Mouse (Mus musculus): Measurements from ENCODE around the gene Caln1. TPM values are rescaled to one million over a fixed set of nuclear protein-coding genes. Genes with fewer than 3 reads are reported as not detected.

Gene Caln1
- total RNA-seq, 2 experiments from 2014 or later, result not detected

- no peak for ATAC-seq (replicated peaks; ENCODE audit: low FRiP score, poor library complexity, severe bottlenecking)
Measured at GRCm38 (mm10) chr5:130672588-130672987, 303.3 kb downstream of the Caln1 start.

GRCm38 (mm10) chr5:130673092-130673491 lies 303.8 kb downstream of the Caln1 start:
- ATAC-seq (replicated peaks; ENCODE audit: low FRiP score, poor library complexity, severe bottlenecking), result no peak

DNA sequence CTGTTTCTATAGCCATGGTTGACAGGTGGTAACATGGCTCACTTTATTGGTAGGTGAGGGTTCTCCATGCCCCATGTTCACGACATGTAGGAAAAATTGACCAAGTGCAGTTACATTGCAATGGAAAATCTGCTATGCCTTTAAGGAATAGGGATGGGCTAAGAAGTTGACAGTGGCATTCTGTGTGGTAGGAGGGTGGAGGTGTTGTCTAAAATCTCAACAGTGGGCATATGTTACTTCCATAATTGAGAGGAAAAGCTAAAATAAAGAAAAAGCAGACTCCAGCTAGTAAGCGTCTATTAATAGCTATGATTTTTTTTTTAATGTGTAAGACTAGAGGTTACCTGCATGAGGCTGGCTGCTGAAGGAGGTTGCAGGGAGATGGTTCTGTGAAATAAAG lies 308.6 kb downstream of the Caln1 start:
- no peak for ATAC-seq (replicated peaks; ENCODE audit: low FRiP score, poor library complexity, severe bottlenecking)

- no peak for ATAC-seq (replicated peaks; ENCODE audit: low FRiP score, poor library complexity, severe bottlenecking)
Measured at GRCm38 (mm10) chr5:130685911-130686658, 316.8 kb downstream of the Caln1 start.

GRCm38 (mm10) chr5:130688385-130689138 lies 319.3 kb downstream of the Caln1 start:
- ATAC-seq (replicated peaks; ENCODE audit: low FRiP score, poor library complexity, severe bottlenecking), result no peak

DNA sequence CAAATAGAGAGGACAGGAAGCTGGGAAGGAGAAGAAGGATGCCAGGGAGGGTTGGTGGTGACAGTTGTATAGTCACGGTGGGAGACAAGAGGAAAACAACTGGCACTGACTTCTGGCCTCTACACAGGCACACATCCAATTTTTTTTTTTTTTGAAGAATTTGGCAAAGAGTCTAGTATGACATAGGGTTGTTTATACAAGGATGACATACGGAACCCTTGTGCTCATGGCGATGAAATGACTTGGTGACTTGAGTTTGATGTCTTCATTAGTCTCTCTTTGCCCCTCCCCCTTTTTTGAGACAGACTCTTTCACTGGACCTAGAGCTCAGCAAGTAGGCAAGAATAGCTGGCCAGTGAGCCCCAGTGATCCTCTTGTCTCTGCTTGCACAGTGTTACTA lies 322.1 kb downstream of the Caln1 start:
- no peak for ATAC-seq (replicated peaks; ENCODE audit: low FRiP score, poor library complexity, severe bottlenecking)

- no peak for ATAC-seq (replicated peaks; ENCODE audit: low FRiP score, poor library complexity, severe bottlenecking)
Measured at GRCm38 (mm10) chr5:130699476-130699875, 330.2 kb downstream of the Caln1 start.

- ATAC-seq (replicated peaks; ENCODE audit: low FRiP score, poor library complexity, severe bottlenecking), result no peak
Measured at GRCm38 (mm10) chr5:130701777-130702176, 332.5 kb downstream of the Caln1 start.

- no peak for ATAC-seq (replicated peaks; ENCODE audit: low FRiP score, poor library complexity, severe bottlenecking)
Measured at GRCm38 (mm10) chr5:130702361-130702760, 333.1 kb downstream of the Caln1 start.

DNA sequence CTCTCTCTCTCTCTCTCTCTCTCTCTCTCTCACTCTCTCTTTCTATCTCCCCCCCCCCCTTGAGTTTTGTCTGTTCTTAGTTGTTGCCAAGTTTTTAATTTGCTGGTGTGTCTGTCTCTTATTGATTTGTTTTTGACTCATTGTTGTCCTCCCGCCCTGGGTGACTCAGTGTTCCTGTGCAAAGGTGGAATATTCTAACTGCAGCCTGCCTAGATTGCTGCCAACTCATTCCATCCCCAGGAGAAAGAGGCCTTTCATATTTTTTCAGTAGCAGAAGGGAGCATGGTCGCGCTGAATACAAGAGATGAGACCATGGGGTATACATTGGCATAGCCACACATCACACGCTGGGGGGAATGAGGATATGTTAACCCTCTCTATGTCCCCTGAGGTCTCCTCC lies 335.6 kb downstream of the Caln1 start:
- ATAC-seq (replicated peaks; ENCODE audit: low FRiP score, poor library complexity, severe bottlenecking), result no peak

DNA sequence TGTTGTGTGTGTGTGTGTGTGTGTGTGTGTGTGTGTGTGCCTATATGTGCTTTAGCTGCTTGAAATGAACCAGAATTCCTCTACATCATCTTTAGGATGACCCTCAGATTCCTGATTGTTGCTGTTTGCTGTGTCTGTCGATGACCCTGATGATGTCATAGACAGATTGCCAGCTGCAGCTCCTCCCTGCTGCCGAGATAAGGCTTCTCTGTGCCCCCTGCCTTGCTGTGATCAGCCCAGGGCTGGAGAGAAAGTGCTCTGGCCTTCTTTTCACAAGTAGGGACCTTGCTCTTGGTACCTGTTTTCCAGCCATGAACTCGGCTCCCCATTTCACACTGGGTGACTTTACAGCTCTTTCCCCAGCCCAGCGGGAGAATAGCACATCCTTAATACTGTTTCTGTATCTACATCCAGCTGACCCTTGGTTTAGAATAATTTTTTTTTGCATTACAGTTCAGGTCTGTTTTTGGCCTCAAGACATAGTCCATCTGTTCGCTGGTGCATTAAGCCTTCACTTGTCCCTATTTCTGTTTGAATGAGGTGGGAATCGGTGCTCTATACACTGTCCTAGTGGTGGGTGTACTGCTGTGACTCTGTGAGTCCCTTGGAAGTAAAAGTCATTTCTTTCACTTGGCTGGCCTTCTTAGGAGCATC lies 337.1 kb downstream of the Caln1 start:
- ATAC-seq (replicated peaks; ENCODE audit: low FRiP score, poor library complexity, severe bottlenecking), result no peak

GRCm38 (mm10) chr5:130707755-130708154 lies 338.5 kb downstream of the Caln1 start:
- ATAC-seq (replicated peaks; ENCODE audit: low FRiP score, poor library complexity, severe bottlenecking), result no peak

DNA sequence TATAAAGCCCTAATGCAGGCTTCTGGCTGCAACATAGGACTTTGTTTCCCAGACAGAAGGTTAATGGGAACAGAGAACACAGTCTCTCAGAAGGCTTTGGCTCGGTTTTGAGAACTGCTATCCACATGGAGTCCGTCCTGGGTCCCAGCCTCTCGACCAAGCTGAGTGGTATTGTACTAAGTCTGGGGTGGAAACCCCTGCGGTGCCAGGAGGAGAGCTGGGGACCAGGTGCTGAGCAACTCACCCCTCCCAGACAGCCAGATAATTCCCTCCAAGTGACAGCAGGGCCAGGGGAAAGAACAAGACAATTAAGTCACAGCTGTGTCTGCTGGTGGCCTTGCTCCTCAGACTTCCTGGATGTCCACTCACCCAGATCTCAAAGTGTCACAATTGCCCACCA lies 339.4 kb downstream of the Caln1 start:
- no peak for ATAC-seq (replicated peaks; ENCODE audit: low FRiP score, poor library complexity, severe bottlenecking)

DNA sequence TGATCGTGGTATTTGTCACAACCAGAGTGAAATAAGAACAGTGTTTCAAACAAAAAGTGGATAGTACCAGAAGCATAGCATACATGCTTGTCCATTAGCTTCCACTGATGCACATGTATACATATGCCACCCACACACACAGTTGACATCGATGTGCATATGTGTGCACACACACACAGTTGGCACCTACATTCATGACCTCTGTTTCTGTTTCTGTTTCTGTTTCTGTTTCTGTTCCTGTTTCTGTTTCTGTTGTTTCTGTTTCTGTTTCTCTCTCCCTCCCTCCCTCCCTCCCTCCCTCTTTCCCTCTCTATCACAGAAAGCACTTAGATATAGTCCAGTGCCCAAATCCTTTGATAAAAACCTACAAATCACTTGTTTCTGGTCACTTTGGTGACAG lies 342.4 kb downstream of the Caln1 start:
- no peak for ATAC-seq (replicated peaks; ENCODE audit: low FRiP score, poor library complexity, severe bottlenecking)

- ATAC-seq (replicated peaks; ENCODE audit: low FRiP score, poor library complexity, severe bottlenecking), result no peak
Measured at GRCm38 (mm10) chr5:130712281-130712680, 343.0 kb downstream of the Caln1 start.

GRCm38 (mm10) chr5:130715181-130715580 lies 345.9 kb downstream of the Caln1 start:
- no peak for ATAC-seq (replicated peaks; ENCODE audit: low FRiP score, poor library complexity, severe bottlenecking)

GRCm38 (mm10) chr5:130718385-130718784 lies 349.1 kb downstream of the Caln1 start:
- no peak for ATAC-seq (replicated peaks; ENCODE audit: low FRiP score, poor library complexity, severe bottlenecking)

DNA sequence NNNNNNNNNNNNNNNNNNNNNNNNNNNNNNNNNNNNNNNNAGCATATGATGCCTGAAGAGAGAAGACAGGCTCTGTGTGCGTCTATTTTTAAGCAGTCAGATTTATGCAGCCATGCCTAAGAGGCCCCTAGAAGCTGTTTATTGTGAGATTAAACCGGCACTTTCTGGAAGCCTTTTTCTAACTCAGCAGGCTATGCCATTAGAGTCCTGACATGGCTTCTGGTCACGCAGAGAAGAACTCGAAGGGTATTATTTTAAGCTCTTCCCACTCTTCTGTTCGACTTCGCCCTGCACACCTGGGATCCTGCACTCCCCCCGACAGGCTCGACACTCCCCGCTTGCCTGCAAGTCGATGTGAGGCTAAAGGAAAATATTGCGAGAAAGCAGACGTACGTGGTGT lies 372.9 kb downstream of the Caln1 start:
- ATAC-seq (replicated peaks; ENCODE audit: low FRiP score, poor library complexity, severe bottlenecking), result no peak

DNA sequence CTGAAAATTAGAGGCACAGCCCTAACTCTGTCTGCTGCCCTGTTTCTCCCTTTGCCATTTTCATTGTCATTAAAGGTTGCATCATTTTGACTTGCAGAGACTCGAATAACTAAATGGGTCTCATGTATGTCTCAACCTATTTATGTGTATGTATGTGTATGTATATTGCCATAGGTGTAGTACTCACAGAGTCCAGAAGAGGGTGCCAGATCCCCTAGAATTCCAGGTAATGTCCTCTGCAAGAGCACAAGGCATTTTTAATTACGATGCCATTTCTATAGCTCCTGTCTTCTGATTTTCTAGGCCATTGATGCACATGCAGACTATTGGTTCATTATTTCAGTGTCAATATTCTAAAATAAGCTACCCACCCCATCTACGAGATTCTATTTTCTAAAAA lies 388.3 kb downstream of the Caln1 start:
- ATAC-seq (replicated peaks; ENCODE audit: low FRiP score, poor library complexity, severe bottlenecking), result no peak

DNA sequence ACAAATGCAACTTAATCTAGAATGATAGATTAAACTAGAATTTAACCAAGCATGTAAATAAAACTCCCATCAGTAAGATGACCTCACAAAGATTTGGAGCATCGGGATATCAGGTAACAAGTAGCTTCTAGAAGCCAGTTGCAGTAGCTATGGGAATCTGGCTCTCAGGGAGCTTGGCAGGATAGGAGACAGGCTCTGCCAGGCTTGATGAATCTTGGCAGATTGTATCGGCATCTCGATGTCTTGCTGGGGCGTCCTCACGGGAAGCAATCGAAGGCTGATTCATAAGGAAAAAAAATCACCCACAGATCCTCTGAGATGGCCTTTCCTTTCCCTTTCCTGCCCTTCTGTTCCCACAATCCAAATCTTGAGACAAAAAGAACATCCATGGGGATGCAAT lies 396.5 kb downstream of the Caln1 start:
- ATAC-seq (replicated peaks; ENCODE audit: low FRiP score, poor library complexity, severe bottlenecking), result no peak
